ENCODE assay signal across 14 mouse cellular contexts in the genomic region with DNA sequence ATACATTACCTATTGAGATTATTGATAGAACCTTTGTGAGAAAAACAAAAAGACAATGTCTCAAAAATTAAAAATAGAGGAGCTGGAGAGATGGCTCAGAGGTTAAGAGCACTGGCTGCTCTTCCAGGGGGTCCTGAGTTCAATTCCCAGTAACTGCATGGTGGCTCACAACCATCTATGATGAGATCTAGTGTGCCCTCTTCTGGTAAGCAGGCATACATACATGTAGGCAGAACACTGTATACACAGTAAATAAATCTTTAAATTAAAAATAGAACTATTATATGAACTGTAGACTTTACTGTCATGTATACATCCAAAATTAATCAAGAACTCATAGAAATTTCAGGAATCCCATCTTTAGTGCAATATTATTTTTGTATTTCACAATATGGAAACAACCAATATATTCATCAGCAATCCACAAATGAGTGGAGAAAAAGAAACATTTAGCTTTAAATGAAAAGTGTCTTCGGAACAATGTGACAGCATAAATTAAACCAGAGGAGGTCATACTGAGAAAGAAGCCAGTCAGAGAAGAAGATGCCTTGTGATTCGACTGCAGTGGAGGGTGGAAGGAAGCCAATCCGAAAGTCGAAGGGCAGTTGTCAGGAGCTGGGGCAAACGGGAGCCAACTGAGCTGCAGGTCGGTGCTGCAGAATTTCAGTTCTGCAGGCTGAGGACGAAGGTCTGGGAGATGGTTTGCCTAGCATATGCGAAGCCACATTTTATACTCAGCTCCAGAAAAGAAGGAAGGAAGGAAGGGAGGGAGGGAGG. TPM values are rescaled to one million over a fixed set of nuclear protein-coding genes. Genes with fewer than 3 reads are reported as not detected.
DNase-seq lines count a peak whose midpoint lies in the region; ATAC-seq and TF ChIP-seq lines count a peak whose summit lies in the region.
"Had no signal": no experiment of that assay in that cellular context is flagged by ENCODE, and none has a peak within 500 bp of the region (broad histone marks: within the 10 kb centered on the region; RNA-seq: fewer than 3 reads in every experiment).

No protein-coding gene starts in this region.

- H3K9me3 ChIP-seq in liver, embryonic 11.5 days (ENCODE audit: control insufficient read depth, low read length), result no peaks in the 10 kb centered on the region
- no peaks in the 10 kb centered on the region for H3K9me3 ChIP-seq in hindbrain, embryonic 13.5 days
- H3K9me3 ChIP-seq: kidney, embryonic 15.5 days; stomach, embryonic 15.5 days had no signal

- no peaks in the 10 kb centered on the region for H3K36me3 ChIP-seq in liver, adult 2 months (ENCODE audit: control insufficient read depth, insufficient read depth, low read length)
- H3K36me3 ChIP-seq in liver, embryonic 11.5 days (ENCODE audit: control insufficient read depth, insufficient read depth, low read length), result no peaks in the 10 kb centered on the region
- no peaks in the 10 kb centered on the region for H3K36me3 ChIP-seq in hindbrain, embryonic 13.5 days
- H3K36me3 ChIP-seq in thymus, adult 2 months (ENCODE audit: control insufficient read depth, insufficient read depth, low read length), result no peaks in the 10 kb centered on the region
- H3K36me3 ChIP-seq: kidney, embryonic 15.5 days; stomach, embryonic 15.5 days had no signal

- no peaks in the 10 kb centered on the region for H3K79me2 ChIP-seq in liver, adult 2 months (ENCODE audit: control insufficient read depth, insufficient read depth, low read length)

- no peak overlapping the region for H3K4me2 ChIP-seq in liver, embryonic 11.5 days
- no peak overlapping the region for H3K4me2 ChIP-seq in hindbrain, embryonic 13.5 days
- H3K4me2 ChIP-seq: kidney, embryonic 15.5 days; stomach, embryonic 15.5 days had no signal

- H3K27ac ChIP-seq in cerebellum, adult 2 months (ENCODE audit: insufficient read depth, low read length), result no peak overlapping the region
- no peak overlapping the region for H3K27ac ChIP-seq in liver, adult 2 months (replicated peaks; ENCODE audit: insufficient read depth, low read depth, low read length)
- H3K27ac ChIP-seq in liver, embryonic 11.5 days (ENCODE audit: low read depth, low read length), result no peak overlapping the region
- H3K27ac ChIP-seq in hindbrain, embryonic 13.5 days, result no peak overlapping the region
- no peak overlapping the region for H3K27ac ChIP-seq in thymus, adult 2 months (ENCODE audit: control insufficient read depth, insufficient read depth, low read length)
- H3K27ac ChIP-seq: kidney, embryonic 15.5 days; stomach, embryonic 15.5 days had no signal

- no peak overlapping the region for H3K9ac ChIP-seq in liver, adult 2 months (ENCODE audit: low read depth, low read length)
- no peak overlapping the region for H3K9ac ChIP-seq in liver, embryonic 11.5 days (ENCODE audit: low read depth, low read length)
- no peak overlapping the region for H3K9ac ChIP-seq in hindbrain, embryonic 13.5 days
- H3K9ac ChIP-seq: kidney, embryonic 15.5 days; stomach, embryonic 15.5 days had no signal

- no peak for TF ChIP-seq POLR2A in cerebellum, adult 2 months (IDR thresholded peaks at IDR 0.05; ENCODE audit: borderline replicate concordance, insufficient read depth, low read length)
- no peak for TF ChIP-seq POLR2A in liver, adult 2 months (IDR thresholded peaks at IDR 0.05; ENCODE audit: extremely low read depth, insufficient read depth, low read length)
- no peak for TF ChIP-seq POLR2A in thymus, adult 2 months (IDR thresholded peaks at IDR 0.05; ENCODE audit: control insufficient read depth, extremely low read depth, insufficient read depth, low read length, poor library complexity)

- no peaks in the 10 kb centered on the region for H3K27me3 ChIP-seq in cerebellum, adult 2 months (ENCODE audit: control insufficient read depth, insufficient read depth, low read length)
- H3K27me3 ChIP-seq in liver, adult 2 months (ENCODE audit: control insufficient read depth, insufficient read depth, low read length), result no peaks in the 10 kb centered on the region
- no peaks in the 10 kb centered on the region for H3K27me3 ChIP-seq in liver, embryonic 11.5 days (replicated peaks; ENCODE audit: control insufficient read depth, insufficient read depth, low read length)
- H3K27me3 ChIP-seq in hindbrain, embryonic 13.5 days, result no peaks in the 10 kb centered on the region
- H3K27me3 ChIP-seq in thymus, adult 2 months (ENCODE audit: control insufficient read depth, insufficient read depth, low read length), result no peaks in the 10 kb centered on the region
- H3K27me3 ChIP-seq: kidney, embryonic 15.5 days; stomach, embryonic 15.5 days had no signal

- 11% methylated on average over 7 of the region's 8 CpGs for WGBS in cerebellum, adult 2 months
- 57% methylated on average over 8 of the region's 8 CpGs for WGBS in liver, adult 2 months
- 76% methylated on average over 8 of the region's 8 CpGs for WGBS in liver, embryonic 11.5 days
- WGBS in hindbrain, embryonic 13.5 days, result 78% methylated on average over 7 of the region's 8 CpGs
- WGBS in thymus, adult 2 months, result 34% methylated on average over 8 of the region's 8 CpGs

- no peak for TF ChIP-seq CTCF in cerebellum, adult 2 months (IDR thresholded peaks at IDR 0.05; ENCODE audit: borderline replicate concordance, insufficient read depth, low read depth, low read length)
- no peak for TF ChIP-seq CTCF in liver, adult 2 months (IDR thresholded peaks at IDR 0.05; ENCODE audit: low read depth, low read length)
- TF ChIP-seq CTCF in thymus, adult 2 months (IDR thresholded peaks at IDR 0.05; ENCODE audit: borderline replicate concordance, control insufficient read depth, extremely low read depth, insufficient read depth, low read length, poor library complexity), result no peak

- no peak for ATAC-seq in liver, embryonic 11.5 days (replicated peaks; ENCODE audit: low FRiP score)
- peak; percentile 46 for ATAC-seq in inflammation-experienced regulatory T-cells, adult 6 months
- no peak for ATAC-seq in hindbrain, embryonic 13.5 days (ENCODE audit: low FRiP score)

- no peaks in the 10 kb centered on the region for H3K4me1 ChIP-seq in cerebellum, adult 2 months (ENCODE audit: control insufficient read depth, insufficient read depth, low read length)
- no peaks in the 10 kb centered on the region; the same call in 1 of the 2 replicates for H3K4me1 ChIP-seq in liver, adult 2 months (ENCODE audit: control insufficient read depth, insufficient read depth, low read length)
- no peaks in the 10 kb centered on the region for H3K4me1 ChIP-seq in liver, embryonic 11.5 days (replicated peaks; ENCODE audit: control insufficient read depth, insufficient read depth, low read length)
- no peaks in the 10 kb centered on the region for H3K4me1 ChIP-seq in hindbrain, embryonic 13.5 days (replicated peaks)
- H3K4me1 ChIP-seq in thymus, adult 2 months (replicated peaks; ENCODE audit: control insufficient read depth, insufficient read depth, low read length), result no peaks in the 10 kb centered on the region
- H3K4me1 ChIP-seq: kidney, embryonic 15.5 days; stomach, embryonic 15.5 days had no signal

- H3K4me3 ChIP-seq in cerebellum, adult 2 months (replicated peaks; ENCODE audit: insufficient read depth, low read depth, low read length), result peak overlapping the region; percentile 39
- no peak overlapping the region for H3K4me3 ChIP-seq in liver, adult 2 months (ENCODE audit: insufficient read depth, low read depth, low read length)
- no peak overlapping the region for H3K4me3 ChIP-seq in liver, embryonic 11.5 days (ENCODE audit: low read depth, low read length)
- no peak overlapping the region for H3K4me3 ChIP-seq in hindbrain, embryonic 13.5 days
- H3K4me3 ChIP-seq in thymus, adult 2 months (ENCODE audit: control insufficient read depth, insufficient read depth, low read length), result no peak overlapping the region
- H3K4me3 ChIP-seq: kidney, embryonic 15.5 days; myocyte; stomach, embryonic 15.5 days had no signal

- peak in 1 of 2 experiments; percentile 3 for DNase-seq in cerebellum, adult 2 months
- DNase-seq in cerebellum, postnatal 4 days (ENCODE audit: low spot score in 2 of 2), result no peak
- peak; percentile 21 for DNase-seq in liver, adult 2 months (ENCODE audit: extremely low read depth, low read depth, low spot score)
- DNase-seq in liver, embryonic 11.5 days (ENCODE audit: low spot score), result no peak
- peak; percentile 9 for DNase-seq in NIH3T3 (ENCODE audit: low read depth)
- DNase-seq in thymus, adult 2 months, result no peak
- DNase-seq: cerebellum, postnatal 36 days; gastrocnemius, postnatal 10 days; right cerebral cortex, adult 18-20 months had no signal

RNA-seq across cellular contexts. Expression of gene Eif2a, which starts 37.4 kb away (rescaled TPM):
- polyA plus RNA-seq in cerebellum, adult 2 months (2012; rRNA removed), result 36.9 and 37.0 TPM in 2 replicates
- 52.5 and 66.7 TPM in 2 replicates for total RNA-seq in liver, adult 2 months (2014; rRNA removed)
- polyA plus RNA-seq in liver, adult 2 months (2012; rRNA removed), result 5.4 and 5.7 TPM in 2 replicates
- polyA plus RNA-seq in liver, embryonic 11.5 days (2014; fragmentation: Nextera tagmentation; extraction: Ambion mirVana), result 66.1 and 71.3 TPM in 2 replicates
- polyA plus RNA-seq in inflammation-experienced regulatory T-cells, adult 6 months (2017; shearing (Covaris generic)), result 10 to 100 TPM; 63.0 to 73.7 (median 67.5) TPM
- 41.9 and 44.7 TPM in 2 replicates for polyA plus RNA-seq in hindbrain, embryonic 13.5 days (2015; fragmentation: Nextera tagmentation; extraction: Ambion mirVana)
- polyA plus RNA-seq in thymus, adult 2 months (2012; rRNA removed), result 13.0 and 14.1 TPM in 2 replicates

RNA-seq across cellular contexts. Expression of gene Serp1, which starts 37.5 kb away (rescaled TPM):
- polyA plus RNA-seq in cerebellum, adult 2 months (2012; rRNA removed), result 22.3 and 23.4 TPM in 2 replicates
- total RNA-seq in liver, adult 2 months (2014; rRNA removed), result 165 and 177 TPM in 2 replicates
- 45.5 and 54.5 TPM in 2 replicates for polyA plus RNA-seq in liver, adult 2 months (2012; rRNA removed)
- polyA plus RNA-seq in liver, embryonic 11.5 days (2014; fragmentation: Nextera tagmentation; extraction: Ambion mirVana), result 161 and 178 TPM in 2 replicates
- 10 to 100 TPM; 40.4 to 51.7 (median 46.0) TPM for polyA plus RNA-seq in inflammation-experienced regulatory T-cells, adult 6 months (2017; shearing (Covaris generic))
- 73.7 and 79.9 TPM in 2 replicates for polyA plus RNA-seq in hindbrain, embryonic 13.5 days (2015; fragmentation: Nextera tagmentation; extraction: Ambion mirVana)
- 33.9 and 38.1 TPM in 2 replicates for polyA plus RNA-seq in thymus, adult 2 months (2012; rRNA removed)

Comparison
In these comparisons a context has a peak if more than half of its experiments do, and no peak if none do; other contexts are left out.
1. DNase-seq: peak in liver, adult 2 months (single experiment) and NIH3T3 (single experiment); none in cerebellum, postnatal 4 days (0 of 2), liver, embryonic 11.5 days (single experiment) and thymus, adult 2 months (single experiment).